Mouse (Mus musculus): Measurements from ENCODE around the gene Ppa2. TPM values are rescaled to one million over a fixed set of nuclear protein-coding genes. Genes with fewer than 3 reads are reported as not detected.

Ppa2 gene
- 74.3 and 77.4 TPM in 2 replicates for total RNA-seq (2015)
- 70.4 and 79.6 TPM in 2 replicates for total RNA-seq (2017)

DNA sequence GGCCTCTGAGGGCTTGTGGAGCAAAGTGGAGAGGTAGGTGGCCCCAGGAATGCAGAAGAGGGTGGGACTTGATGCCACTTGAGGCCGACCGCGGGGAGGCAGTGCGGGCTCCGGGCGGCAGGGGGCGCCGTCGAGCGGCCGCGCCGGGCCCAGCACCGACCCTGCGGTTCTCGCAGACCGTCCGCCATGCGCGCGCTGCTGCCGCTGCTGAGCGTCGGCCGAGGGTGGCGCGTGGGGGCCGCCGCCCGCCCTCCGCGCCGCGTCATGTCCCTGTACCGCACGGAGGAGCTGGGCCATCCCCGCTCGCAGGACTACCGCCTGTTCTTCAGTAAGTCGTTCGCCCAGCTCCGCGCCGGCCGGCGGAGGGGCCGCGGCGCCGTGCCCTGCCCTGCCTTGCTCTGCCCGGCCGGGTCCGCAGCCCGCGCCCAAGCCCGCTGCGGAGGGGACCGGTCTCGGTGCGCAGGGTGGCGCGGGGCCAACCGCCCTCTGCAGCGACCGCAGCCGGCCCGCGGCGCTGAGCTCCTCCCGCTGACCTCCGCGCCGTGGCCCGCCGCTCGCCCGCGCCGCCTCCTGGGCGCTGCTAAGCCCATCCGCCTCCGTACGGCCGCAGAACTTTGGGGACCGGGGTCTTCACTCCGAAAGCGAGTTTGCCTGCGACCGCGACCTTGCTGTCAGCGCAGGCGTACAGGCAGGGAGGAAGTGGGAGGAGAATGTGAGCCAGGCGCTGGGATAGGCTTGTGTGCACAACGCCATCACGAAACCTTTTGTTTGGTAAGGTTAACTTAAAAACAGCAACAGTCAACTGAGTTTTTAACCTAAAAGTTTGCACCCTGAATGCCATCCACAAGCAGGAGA lies at the start of gene Ppa2:
Ppa2 (plus strand) TSS at position 157 of the 855 bp plus-strand sequence.
- ATAC-seq (replicated peaks; ENCODE audit: poor library complexity), result peak; percentile 80

DNA sequence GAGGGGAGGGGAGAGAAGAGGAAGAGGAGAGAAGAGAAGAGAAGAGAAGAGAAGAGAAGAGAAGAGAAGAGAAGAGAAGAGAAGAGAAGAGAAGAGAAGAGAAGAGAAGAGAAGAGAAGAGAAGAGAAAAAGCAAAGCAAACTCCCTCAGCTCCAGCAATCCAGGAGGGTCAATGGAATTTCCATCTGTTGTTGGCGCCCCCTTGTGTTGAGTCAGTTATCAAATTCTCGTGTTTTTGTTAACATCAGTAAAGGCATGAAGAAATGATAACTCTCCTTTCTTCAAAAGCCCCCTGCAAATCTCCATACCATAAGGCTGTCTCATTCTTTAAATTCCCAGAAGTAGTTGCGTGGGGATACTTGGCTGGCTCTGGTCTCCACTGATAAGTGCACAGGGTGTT lies 38.0 kb upstream of the Ppa2 start:
- peak; percentile 92 for ATAC-seq (replicated peaks; ENCODE audit: poor library complexity)

DNA sequence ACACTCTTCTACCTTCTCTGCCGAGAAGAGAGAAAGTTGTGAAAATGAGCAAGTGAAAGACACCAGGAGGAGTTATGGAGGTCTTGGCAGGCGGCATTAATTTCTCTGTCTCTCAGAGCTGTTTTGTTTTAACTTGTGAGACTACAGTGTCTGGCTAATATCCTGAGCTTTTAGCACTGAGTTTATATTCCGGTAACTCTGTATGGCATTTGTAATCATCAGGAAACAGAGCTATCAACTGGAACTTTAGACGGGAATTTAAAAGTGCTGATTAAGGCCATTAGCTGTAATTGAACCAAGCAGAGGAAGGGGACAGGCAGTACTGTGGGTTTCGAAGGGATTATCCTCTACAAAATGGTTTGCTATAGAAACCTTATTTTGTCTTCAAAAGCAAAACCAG lies 25.3 kb upstream of the Ppa2 start:
- no peak for ATAC-seq (replicated peaks; ENCODE audit: poor library complexity)

DNA sequence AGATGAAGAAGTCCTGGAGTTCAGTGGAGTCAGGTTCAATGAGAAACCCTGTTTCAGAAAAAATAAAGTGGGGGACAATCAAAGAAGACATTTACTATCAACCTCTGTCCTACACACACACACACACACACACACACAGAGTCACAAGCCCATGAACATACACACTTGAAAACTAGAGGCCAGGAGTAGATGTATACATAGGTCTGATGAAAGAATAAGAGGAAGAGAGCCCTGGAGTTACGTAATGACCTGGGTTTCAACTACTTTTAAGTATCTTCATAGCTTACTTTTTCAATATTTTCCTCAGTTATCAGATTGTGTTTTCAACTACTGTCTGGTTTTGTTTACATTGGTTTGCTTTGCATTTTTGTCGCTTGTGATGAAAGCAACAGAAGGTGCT lies 21.1 kb upstream of the Ppa2 start:
- peak; percentile 85 for ATAC-seq (replicated peaks; ENCODE audit: poor library complexity)

DNA sequence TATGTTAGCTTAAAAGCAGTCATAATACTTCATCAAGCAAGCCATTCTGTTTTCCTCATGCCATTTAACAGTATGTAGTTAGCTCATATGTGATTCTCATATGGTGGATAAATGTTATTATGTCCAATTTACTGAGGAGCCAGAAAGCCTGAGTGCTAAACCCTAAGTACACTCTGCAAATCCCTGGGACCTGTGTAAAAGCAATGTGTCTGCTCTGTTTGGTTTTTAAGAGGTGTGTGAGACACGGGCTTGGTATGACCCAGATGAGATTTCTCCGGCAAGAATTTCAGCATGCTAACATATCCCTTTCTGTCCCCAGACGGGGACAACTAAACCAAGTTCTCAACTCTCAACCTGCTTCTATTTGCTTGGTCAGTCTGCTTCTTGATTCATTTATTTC lies 5.6 kb upstream of the Ppa2 start:
- ATAC-seq (replicated peaks; ENCODE audit: poor library complexity), result no peak

DNA sequence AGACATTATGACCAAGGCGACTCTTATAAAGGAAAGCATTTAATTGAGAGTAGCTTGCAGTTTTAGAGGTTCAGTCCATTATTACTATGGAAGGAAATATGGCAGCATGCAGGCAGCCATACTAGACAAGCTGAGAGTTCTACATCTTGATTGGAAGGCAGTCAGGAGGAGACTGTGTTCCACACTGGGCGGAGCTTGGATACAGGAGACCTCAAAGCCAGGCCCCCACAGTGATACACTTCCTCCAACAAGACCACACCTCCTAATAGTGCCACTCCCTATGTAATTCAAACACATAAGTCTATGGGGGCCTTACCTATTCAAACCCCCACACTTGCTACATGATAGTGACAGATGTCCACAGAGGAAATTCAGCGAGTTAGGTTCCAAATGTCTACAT lies 1.5 kb upstream of the Ppa2 start:
- ATAC-seq (replicated peaks; ENCODE audit: poor library complexity), result no peak

DNA sequence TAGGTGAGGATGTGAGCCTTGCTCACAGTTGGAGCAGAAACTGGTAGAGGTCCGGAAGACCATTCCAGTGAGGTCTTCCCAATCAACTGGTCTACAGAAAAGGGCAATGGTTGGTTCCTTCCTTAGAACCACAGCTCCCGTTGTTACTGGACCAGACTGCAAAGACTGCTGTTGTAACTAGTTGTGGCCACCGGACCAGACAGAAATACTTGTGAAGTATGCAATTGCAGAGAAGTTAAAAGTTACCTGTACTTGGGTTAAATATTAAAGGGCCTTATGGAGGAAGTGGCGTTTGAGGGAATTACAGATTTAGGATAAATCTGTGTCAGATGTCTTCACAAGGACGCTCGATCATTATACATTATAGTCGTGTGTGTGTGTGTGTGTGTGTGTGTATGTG lies 551 bp upstream of the Ppa2 start:
- ATAC-seq (replicated peaks; ENCODE audit: poor library complexity), result no peak

DNA sequence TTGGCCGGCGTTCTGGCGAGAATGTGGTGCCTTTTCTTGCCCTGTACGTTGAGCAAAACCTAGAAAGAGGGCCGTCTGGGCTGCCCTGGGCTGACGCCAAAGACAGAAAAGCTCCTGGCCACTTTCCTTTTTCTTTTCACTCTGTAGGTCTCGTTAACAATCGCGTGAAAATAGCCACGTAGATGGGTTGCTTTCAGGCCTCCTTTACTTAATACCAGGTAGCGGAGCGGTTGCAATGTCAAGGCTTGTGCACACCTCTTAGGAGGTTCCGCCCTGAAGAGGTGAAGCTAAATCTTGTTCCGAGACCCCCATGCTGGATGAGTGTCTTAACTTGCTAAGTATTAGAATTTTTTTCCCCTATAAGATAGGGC lies 884 bp downstream of the Ppa2 start:
- peak; percentile 2; the same call in 1 of the 2 replicates for ATAC-seq (replicated peaks; ENCODE audit: poor library complexity)

DNA sequence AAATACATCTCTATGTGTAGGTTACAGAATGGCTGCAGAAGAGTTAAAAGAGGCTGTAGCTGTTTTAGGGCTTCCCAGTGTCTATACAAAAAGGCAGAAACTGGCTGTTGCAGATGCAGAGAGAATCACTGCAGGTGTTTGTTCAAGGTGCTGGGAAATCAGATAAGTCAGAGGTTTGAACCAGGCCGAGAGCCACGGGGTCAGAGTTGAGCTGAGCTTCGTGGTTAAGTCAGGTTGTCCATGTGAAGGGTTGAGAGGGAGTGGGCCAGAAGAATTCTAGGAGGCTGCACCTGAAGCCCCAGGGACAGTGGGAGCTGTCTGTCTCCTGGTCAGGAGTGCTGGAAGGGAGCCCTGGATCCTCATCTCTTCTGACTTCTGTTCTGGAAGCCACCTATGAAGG lies 2.4 kb downstream of the Ppa2 start:
- no peak for ATAC-seq (replicated peaks; ENCODE audit: poor library complexity)

DNA sequence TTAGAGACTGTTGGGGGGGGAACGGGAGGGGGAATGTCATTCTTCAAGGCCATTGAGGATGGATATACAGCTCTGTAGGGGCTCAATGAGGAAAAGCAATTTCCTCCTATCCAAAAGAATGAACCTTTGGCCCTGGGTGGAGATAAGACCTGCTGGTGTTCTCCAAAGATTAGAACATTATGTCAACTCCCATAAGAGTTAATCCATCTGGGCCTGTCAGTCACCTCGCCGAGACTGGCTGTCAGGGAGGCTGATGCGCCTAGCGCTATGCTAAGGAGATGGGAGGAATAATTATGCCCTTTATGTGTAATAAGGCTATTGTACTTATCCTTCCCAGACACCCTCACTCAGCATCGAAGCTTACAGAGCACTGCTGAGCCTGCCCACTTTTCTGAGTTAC lies 2.9 kb downstream of the Ppa2 start:
- peak; percentile 17 for ATAC-seq (replicated peaks; ENCODE audit: poor library complexity)

DNA sequence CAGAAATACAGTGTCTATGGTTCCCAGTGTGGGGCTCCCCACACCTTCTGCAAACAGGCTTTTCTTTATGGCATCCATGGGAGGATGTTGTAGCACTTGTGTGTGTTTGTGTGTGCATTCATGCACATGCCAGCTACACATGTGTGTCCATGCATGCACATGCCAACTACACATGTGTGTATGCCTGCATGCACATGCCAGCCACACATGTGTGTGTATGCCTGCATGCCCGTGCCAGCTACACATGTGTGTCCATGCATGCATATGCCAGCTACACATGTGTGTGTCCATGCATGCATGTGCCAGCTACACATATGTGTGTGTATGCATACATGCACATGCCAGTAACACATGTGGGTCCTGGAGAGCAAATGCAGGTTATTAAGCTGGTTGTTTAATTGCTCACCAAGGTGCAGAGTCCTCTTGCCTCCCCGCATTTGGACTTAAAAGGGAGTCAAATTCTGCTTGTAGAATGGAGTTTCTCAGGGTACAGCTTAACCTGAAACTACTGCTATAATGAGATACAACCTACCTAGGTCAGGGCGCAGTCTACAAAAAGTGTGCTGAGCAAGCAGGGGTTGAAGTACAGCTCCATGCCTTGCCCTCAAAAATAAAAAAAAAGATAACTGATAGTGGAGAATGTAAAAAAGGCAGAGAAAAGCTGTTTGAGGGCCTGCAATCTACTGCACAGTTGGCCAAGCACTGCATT lies 3.7 kb downstream of the Ppa2 start:
- ATAC-seq (replicated peaks; ENCODE audit: poor library complexity), result no peak

DNA sequence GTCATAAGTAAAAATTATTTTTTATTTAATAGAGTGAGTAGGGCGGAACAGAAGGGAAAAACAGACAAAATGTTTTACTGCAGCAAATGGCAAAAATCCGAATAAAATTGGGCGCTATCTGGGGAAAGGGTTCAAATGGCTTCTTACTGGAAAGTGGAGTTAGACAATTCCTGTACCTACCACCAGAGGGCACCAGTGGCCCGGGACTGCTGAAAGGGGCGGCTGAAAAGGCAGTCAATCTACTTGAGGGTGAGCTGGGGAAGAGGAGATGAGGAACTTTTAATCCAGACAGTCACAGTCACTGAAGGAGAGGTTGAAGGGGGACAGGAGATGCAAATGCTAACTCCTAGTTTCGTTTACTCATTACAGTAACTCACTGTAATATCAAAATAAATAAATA lies 4.6 kb downstream of the Ppa2 start:
- peak; percentile 59 for ATAC-seq (replicated peaks; ENCODE audit: poor library complexity)

DNA sequence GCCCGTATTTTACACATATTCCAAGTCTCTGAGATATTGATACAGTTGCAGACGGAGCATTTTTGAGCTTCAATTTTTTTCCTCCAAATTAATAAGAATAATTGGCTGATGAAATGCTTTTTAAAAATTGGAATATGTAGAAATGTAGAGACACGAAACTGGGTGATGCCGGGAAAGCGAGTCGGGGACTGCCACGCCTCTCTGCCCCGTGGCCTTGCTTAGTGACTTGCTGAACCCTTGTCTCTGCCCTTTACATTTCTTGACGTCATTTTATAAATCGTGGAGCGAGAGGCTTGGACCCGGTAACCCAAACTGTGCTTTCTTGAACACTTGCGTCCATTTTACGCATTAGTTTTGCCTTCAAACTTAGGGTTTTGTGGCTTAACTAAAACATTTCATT lies 5.1 kb downstream of the Ppa2 start:
- no peak for ATAC-seq (replicated peaks; ENCODE audit: poor library complexity)

DNA sequence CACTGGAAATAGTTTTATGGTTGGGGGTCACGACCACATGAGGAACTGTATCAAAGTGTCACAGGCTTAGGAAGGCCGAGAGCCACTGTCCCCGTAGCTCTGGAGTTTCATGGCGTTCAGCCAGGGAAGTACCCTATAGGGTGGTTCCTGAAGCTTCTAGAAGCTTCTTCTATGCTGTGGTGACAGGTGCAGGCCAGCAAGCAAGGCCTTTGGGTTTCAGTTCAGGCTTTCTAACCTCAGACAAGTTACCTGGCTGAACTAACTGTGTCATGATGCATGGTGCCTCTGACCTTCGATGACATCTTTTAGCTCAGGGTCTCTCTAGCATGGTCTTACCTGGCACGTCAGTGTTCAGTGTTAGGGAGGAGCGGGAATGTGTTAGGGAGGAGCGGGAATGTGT lies 5.7 kb downstream of the Ppa2 start:
- no peak for ATAC-seq (replicated peaks; ENCODE audit: poor library complexity)

DNA sequence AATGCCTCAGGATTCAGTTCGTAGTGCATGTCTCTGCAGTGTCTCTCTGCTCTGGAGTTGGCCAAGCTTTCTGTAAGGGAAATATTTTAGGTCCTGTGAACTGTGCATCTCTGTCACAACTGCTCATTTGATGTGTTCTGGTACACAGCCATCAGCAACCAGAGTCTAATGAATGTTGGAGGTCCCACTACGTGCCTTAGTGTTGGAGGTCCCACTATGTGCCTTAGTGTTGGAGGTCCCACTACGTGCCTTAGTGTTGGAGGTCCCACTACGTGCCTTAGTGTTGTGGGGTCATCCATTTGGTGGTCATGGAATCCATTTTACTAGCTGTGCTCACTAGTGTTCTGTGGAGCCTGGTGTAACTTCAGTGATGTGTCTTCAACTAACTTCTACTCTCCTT lies 7.9 kb downstream of the Ppa2 start:
- ATAC-seq (replicated peaks; ENCODE audit: poor library complexity), result no peak

DNA sequence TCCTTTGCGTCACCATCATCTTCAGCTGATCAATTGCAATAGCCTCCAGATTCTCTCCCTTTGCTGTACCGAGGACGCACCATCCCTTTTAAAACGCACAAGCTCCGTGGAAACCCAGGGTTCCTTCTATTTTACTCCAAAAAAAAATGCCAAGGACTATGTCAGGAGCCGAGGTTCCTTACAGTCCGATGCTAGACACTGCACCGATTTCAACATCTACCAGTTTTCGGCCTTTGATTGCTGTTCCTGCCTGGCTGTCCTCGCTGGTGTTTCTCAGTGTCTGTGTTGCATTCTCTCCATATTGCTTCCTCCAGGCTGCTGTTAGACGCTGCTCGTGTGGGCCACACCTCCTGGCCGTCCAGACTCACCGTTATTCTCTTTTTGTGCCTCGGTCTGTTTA lies 8.7 kb downstream of the Ppa2 start:
- no peak for ATAC-seq (replicated peaks; ENCODE audit: poor library complexity)

DNA sequence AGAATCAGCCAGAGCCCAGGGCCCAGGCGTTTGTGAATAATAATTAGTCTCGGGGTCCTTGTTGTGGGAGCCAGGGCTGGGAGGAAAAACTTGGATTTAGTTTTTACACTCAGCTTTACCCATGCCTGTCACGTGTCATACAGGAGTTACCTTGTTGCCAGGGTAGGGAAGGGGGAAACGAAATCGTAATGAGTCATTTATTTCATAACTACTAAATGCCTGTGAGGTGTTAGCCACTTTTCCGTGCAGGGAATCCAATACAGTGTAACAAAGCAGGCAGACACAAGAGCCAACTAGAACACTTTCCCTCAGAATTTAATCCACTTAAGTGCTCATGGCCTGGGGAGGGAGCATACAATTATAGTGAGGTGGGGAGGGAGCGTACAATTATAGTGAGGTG lies 9.9 kb downstream of the Ppa2 start:
- no peak for ATAC-seq (replicated peaks; ENCODE audit: poor library complexity)

DNA sequence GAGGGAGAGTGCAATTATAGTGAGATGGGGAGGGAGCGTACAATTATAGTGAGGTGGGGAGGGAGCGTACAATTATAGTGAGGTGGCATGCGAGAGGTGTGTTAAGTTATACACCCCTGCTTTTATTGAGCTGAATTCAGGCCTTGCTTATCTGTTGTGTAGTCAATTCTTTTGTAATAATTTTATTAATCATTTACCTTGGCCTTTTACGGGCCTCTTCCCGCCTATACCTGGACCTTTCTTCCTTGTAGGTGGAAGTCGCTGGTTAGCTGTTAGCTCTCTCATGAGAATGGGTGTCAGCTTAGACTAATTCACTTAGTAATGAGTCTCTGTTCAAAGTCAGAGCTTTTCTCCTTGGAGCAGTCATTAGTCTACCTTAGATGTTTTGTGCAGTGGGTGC lies 10.4 kb downstream of the Ppa2 start:
- no peak for ATAC-seq (replicated peaks; ENCODE audit: poor library complexity)

DNA sequence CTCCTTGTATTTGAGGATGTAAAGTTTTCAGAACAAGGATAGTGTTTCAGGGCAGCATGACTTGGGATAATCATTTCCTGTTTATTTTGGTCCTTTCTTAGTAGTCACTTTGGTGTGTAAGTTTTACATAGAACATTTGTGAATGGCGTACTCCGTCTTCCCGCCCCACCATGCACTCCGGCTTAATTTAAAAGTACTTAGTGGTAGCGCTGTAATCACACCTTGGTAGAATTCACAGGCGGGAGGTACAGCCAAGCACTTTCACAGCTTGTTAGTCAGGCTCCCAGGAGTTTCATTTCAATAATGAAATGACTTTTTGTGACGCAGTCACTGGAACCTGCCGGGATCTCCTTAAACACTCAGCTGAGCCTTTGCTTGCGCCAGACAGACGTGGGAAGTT lies 12.0 kb downstream of the Ppa2 start:
- no peak for ATAC-seq (replicated peaks; ENCODE audit: poor library complexity)

DNA sequence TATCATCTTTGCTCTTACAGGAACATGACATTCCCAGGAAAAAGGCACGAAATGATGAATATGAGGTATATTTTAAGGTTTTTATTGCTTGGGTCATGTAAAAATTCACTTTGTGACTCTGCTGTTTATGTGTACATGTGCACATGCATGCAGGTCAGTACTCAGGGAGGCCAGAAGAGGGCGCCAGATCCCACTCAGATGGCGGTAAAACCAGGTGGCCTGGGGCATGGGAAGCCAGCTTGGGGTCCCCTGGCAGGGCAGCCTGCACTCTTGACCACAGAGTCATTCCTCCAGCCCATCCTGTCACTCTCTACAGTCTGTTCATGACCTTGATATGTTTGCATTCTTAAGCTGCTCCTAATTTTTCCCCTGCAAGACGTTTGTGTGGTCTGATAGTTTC lies 12.6 kb downstream of the Ppa2 start:
- ATAC-seq (replicated peaks; ENCODE audit: poor library complexity), result peak; percentile 69

DNA sequence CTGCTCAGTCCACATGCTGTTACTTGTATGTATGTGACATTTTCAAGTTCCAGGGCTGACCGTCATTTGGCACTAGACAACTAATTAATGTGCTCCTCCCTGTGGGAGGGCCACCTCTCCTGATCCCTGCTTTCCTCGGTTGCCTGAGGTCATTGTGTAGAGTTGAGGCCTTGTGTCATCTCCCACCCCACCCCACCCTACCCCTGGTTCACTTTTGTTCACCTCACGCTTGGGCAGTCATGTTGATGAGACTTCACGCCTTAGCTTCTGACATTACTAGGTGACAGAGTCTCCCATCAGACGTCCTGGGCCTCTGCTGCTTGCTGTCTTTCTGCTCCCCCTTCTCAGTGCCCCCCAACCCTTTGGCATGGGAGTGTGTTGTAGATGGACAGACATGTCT lies 15.2 kb downstream of the Ppa2 start:
- ATAC-seq (replicated peaks; ENCODE audit: poor library complexity), result no peak

DNA sequence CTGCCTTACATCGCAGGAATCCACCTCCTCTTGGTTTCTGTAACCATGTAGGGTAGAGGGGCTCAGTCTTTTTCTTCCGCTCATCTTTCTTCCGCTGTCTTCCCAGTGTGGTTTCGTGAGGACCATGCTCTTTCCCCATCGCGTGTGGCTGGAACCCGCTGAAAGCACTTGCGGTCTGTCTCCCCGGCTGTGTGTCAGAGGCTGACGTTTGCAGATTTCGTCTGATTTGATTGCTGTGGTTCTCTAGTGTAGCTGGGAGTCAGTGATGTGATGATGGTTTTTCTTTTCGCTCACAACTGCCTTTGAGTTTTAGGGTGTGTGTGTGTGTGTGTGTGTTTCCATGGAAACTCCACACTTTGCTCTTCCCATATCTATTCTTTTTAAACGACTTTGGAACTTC lies 18.6 kb downstream of the Ppa2 start:
- ATAC-seq (replicated peaks; ENCODE audit: poor library complexity), result no peak

DNA sequence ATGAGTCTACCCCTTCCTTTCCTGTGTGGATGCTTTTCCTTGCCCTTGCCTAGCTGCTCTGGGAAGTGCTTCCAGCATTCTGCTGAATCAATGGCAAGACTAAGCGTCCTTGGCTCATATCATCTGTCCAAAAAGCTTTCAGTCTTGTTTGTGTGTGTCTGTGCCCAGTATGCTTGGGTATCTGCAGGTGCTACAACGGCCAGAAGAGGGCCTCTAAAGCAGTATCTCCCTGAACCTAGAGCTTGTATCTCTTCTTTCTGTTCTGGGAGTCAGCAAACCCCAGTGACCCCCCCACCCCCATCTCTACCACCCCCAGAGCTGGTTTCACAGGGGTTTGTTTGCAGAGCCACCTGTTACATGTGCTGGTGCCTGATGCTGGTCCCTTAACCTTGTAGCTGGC lies 19.5 kb downstream of the Ppa2 start:
- ATAC-seq (replicated peaks; ENCODE audit: poor library complexity), result peak; percentile 56
